Mouse (Mus musculus) megakaryocyte, embryonic 14.5 days (primary cell): Measurements from ENCODE around the gene Mad1l1.

Experiments used
- FLI1 ChIP-seq: IDR thresholded peaks from 2 replicates; pipeline ENCODE4 v1.6.1; 2012; ENCODE audit warnings: low read length, inconsistent platforms, mixed read lengths
- GATA1 ChIP-seq: IDR thresholded peaks from 3 replicates; pipeline ENCODE4 v1.6.1; 2012; ENCODE audit warnings: mixed read lengths, low read length, inconsistent platforms, borderline replicate concordance

DNA sequence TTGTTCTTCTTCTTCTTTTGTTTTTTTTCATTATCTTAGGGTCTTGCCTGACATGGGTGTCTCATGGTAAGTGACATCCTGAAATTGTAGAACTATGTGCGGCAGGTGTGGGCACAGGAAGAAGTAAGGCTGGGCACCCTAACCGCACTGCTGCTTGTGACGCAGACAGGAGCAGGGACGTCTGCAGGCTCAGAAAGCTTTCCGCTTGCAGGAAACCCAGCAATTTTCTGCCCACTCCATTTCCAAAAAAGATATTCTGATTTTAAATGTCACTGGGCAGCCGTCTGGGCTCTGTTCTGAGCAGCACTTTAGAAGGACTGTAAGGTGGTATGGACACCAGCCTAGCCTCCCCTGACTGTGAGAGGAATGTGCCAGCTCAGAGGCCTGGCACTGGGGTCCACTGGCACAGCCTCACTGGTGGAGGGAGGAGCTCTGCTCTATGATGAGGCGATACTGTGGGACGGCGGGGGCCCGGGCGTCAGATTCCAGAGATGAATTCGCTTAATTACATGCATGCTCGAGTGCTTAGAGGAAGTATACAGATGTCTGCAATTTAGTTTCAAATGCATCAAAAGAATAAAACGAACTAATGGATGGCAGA lies 219.8 kb downstream of the Mad1l1 start:
- TF ChIP-seq GATA1 (no peak), FLI1 (no peak)
